Mouse (Mus musculus): ENCODE measurements around the gene Acpp.
"Not testable (repeated sequence)": the region's sequence is repeated elsewhere in the genome, so short reads cannot be mapped to it uniquely, and the experiment has no call there.

Gene Acpp

GRCm38 (mm10) chr9:104337183-104337931, at the start of gene Acpp:
Gene Acpp (minus strand): TSS chr9:104337748.
- peak; percentile 41 to 46 for DNase-seq

GRCm38 (mm10) chr9:104382571-104383170, 45.1 kb upstream of the Acpp start:
- DNase-seq, result no peak

GRCm38 (mm10) chr9:104379532-104380162, 42.1 kb upstream of the Acpp start:
- DNase-seq, result no peak

- DNase-seq, result no peak
Measured at GRCm38 (mm10) chr9:104375573-104375972, 38.0 kb upstream of the Acpp start.

- peak; percentile 54 to 56 for DNase-seq
Measured at GRCm38 (mm10) chr9:104373253-104373652, 35.7 kb upstream of the Acpp start.

- no peak for DNase-seq
Measured at GRCm38 (mm10) chr9:104366983-104367382, 29.4 kb upstream of the Acpp start.

- not testable (repeated sequence) for DNase-seq
Measured at GRCm38 (mm10) chr9:104361951-104362350, 24.4 kb upstream of the Acpp start.

- DNase-seq, result no peak
Measured at GRCm38 (mm10) chr9:104361073-104361891, 23.7 kb upstream of the Acpp start.

GRCm38 (mm10) chr9:104360389-104360788, 22.8 kb upstream of the Acpp start:
- no peak for DNase-seq

- no peak for DNase-seq
Measured at GRCm38 (mm10) chr9:104355521-104356270, 18.1 kb upstream of the Acpp start.

- DNase-seq, result no peak
Measured at GRCm38 (mm10) chr9:104344136-104344535, 6.6 kb upstream of the Acpp start.

GRCm38 (mm10) chr9:104339483-104339882, 1.9 kb upstream of the Acpp start:
- DNase-seq, result no peak

- peak; percentile 16 to 21 for DNase-seq
Measured at GRCm38 (mm10) chr9:104338489-104339427, 1.2 kb upstream of the Acpp start.

- DNase-seq, result peak; percentile 26 to 44
Measured at GRCm38 (mm10) chr9:104331301-104331700, 6.2 kb downstream of the Acpp start.

GRCm38 (mm10) chr9:104328655-104329054, 8.9 kb downstream of the Acpp start:
- DNase-seq, result no peak

GRCm38 (mm10) chr9:104321519-104321918, 16.0 kb downstream of the Acpp start:
- DNase-seq, result no peak

- DNase-seq, result no peak
Measured at GRCm38 (mm10) chr9:104316351-104316750, 21.2 kb downstream of the Acpp start.

GRCm38 (mm10) chr9:104315499-104315898, 22.0 kb downstream of the Acpp start:
- no peak for DNase-seq

- DNase-seq, result peak; percentile 49 to 62
Measured at GRCm38 (mm10) chr9:104306734-104307133, 30.8 kb downstream of the Acpp start.

- no peak for DNase-seq
Measured at GRCm38 (mm10) chr9:104305333-104306111, 32.0 kb downstream of the Acpp start.

Measured in thymus, postnatal 36 days (tissue).